Mouse (Mus musculus): ENCODE data around the gene Spata18. TPM values are rescaled to one million over a fixed set of nuclear protein-coding genes. Genes with fewer than 3 reads are reported as not detected.

The Spata18 gene
- total RNA-seq, 2 experiments from 2014 or later = 0.14 TPM; not detected in 1

GRCm38 (mm10) chr5:73666695-73667094, 15.5 kb downstream of the Spata18 start:
- no peak for DNase-seq (ENCODE audit: low spot score)

GRCm38 (mm10) chr5:73667877-73668276, 16.7 kb downstream of the Spata18 start:
- no peak for DNase-seq (ENCODE audit: low spot score)

GRCm38 (mm10) chr5:73669386-73669785, 18.2 kb downstream of the Spata18 start:
- no peak for DNase-seq (ENCODE audit: low spot score)

- no peak for DNase-seq (ENCODE audit: low spot score)
Measured at GRCm38 (mm10) chr5:73675604-73676003, 24.4 kb downstream of the Spata18 start.

GRCm38 (mm10) chr5:73676626-73677025, 25.4 kb downstream of the Spata18 start:
- no peak for DNase-seq (ENCODE audit: low spot score)

GRCm38 (mm10) chr5:73683221-73683620, 32.0 kb downstream of the Spata18 start:
- no peak for DNase-seq (ENCODE audit: low spot score)

GRCm38 (mm10) chr5:73683706-73684409, 32.7 kb downstream of the Spata18 start:
- no peak for DNase-seq (ENCODE audit: low spot score)

GRCm38 (mm10) chr5:73686149-73686548, 35.0 kb downstream of the Spata18 start:
- no peak for DNase-seq (ENCODE audit: low spot score)

- DNase-seq (ENCODE audit: low spot score) = no peak
Measured at GRCm38 (mm10) chr5:73688576-73688975, 37.4 kb downstream of the Spata18 start.

GRCm38 (mm10) chr5:73690146-73690545, 39.0 kb downstream of the Spata18 start:
- no peak for DNase-seq (ENCODE audit: low spot score)

GRCm38 (mm10) chr5:73691723-73692520, 40.7 kb downstream of the Spata18 start:
- DNase-seq (ENCODE audit: low spot score) = no peak

GRCm38 (mm10) chr5:73693778-73694177, 42.6 kb downstream of the Spata18 start:
- no peak for DNase-seq (ENCODE audit: low spot score)

- DNase-seq (ENCODE audit: low spot score) = no peak
Measured at GRCm38 (mm10) chr5:73694254-73695015, 43.3 kb downstream of the Spata18 start.

GRCm38 (mm10) chr5:73697700-73698099, 46.5 kb downstream of the Spata18 start:
- DNase-seq (ENCODE audit: low spot score) = no peak

- no peak for DNase-seq (ENCODE audit: low spot score)
Measured at GRCm38 (mm10) chr5:73701063-73701890, 50.1 kb downstream of the Spata18 start.

GRCm38 (mm10) chr5:73701946-73702710, 50.9 kb downstream of the Spata18 start:
- no peak for DNase-seq (ENCODE audit: low spot score)

GRCm38 (mm10) chr5:73703096-73703495, 51.9 kb downstream of the Spata18 start:
- no peak for DNase-seq (ENCODE audit: low spot score)

- DNase-seq (ENCODE audit: low spot score) = no peak
Measured at GRCm38 (mm10) chr5:73704263-73704662, 53.1 kb downstream of the Spata18 start.

- no peak for DNase-seq (ENCODE audit: low spot score)
Measured at GRCm38 (mm10) chr5:73704757-73705156, 53.6 kb downstream of the Spata18 start.

GRCm38 (mm10) chr5:73705290-73705689, 54.1 kb downstream of the Spata18 start:
- DNase-seq (ENCODE audit: low spot score) = no peak
